Mouse (Mus musculus): ENCODE measurements around the gene Eva1b. TPM values are rescaled to one million over a fixed set of nuclear protein-coding genes. Genes with fewer than 3 reads are reported as not detected.

Gene Eva1b
- 1 to 10 TPM; 6.3 to 7.2 TPM for total RNA-seq (2021)

GRCm38 (mm10) chr4:126147533-126148160 lies at the start of gene Eva1b:
Eva1b (plus strand) TSS chr4:126147744.
- DNase-seq = peak; percentile 66
- intact Hi-C loops (cut with DNase I) = no loop called here

GRCm38 (mm10) chr4:126099365-126099764 lies 48.2 kb upstream of the Eva1b start:
- intact Hi-C loops (cut with DNase I) = no loop called here
- no peak for DNase-seq

GRCm38 (mm10) chr4:126100764-126101163 lies 46.8 kb upstream of the Eva1b start:
- no peak for DNase-seq
- intact Hi-C loops (cut with DNase I) = no loop called here

GRCm38 (mm10) chr4:126102061-126102841 lies 45.3 kb upstream of the Eva1b start:
- intact Hi-C loops (cut with DNase I) = no loop called here
- DNase-seq = peak; percentile 29

- DNase-seq = peak; percentile 93
- intact Hi-C loops (cut with DNase I) = no loop called here
Observed at GRCm38 (mm10) chr4:126103057-126103581, 44.4 kb upstream of the Eva1b start.

- intact Hi-C loops (cut with DNase I) = no loop called here
- DNase-seq = peak; percentile 98
Observed at GRCm38 (mm10) chr4:126103590-126104068, 43.9 kb upstream of the Eva1b start, which contains the start of gene Stk40. Stk40 (plus strand) TSS chr4:126103957.

GRCm38 (mm10) chr4:126104261-126105075 lies 43.1 kb upstream of the Eva1b start:
- intact Hi-C loops (cut with DNase I) = no loop called here
- DNase-seq = no peak

- intact Hi-C loops (cut with DNase I) = no loop called here
- no peak for DNase-seq
Observed at GRCm38 (mm10) chr4:126105131-126105783, 42.3 kb upstream of the Eva1b start.

- peak; percentile 34 for DNase-seq
- intact Hi-C loops (cut with DNase I) = no loop called here
Observed at GRCm38 (mm10) chr4:126108061-126108740, 39.3 kb upstream of the Eva1b start.

- intact Hi-C loops (cut with DNase I) = no loop called here
- no peak for DNase-seq
Observed at GRCm38 (mm10) chr4:126109613-126110373, 37.8 kb upstream of the Eva1b start.

- DNase-seq = peak; percentile 59
- intact Hi-C loops (cut with DNase I) = no loop called here
Observed at GRCm38 (mm10) chr4:126110374-126111152, 37.0 kb upstream of the Eva1b start.

- intact Hi-C loops (cut with DNase I) = no loop called here
- no peak for DNase-seq
Observed at GRCm38 (mm10) chr4:126111153-126111549, 36.4 kb upstream of the Eva1b start.

GRCm38 (mm10) chr4:126113243-126113642 lies 34.3 kb upstream of the Eva1b start:
- no peak for DNase-seq
- intact Hi-C loops (cut with DNase I) = loop anchor here (2.0 kb wide), 1 partner anchor 26 kb away; no protein-coding TSS in a partner anchor

GRCm38 (mm10) chr4:126113943-126114342 lies 33.6 kb upstream of the Eva1b start:
- intact Hi-C loops (cut with DNase I) = loop anchor here (2.0 kb wide), 1 partner anchor 27 kb away; no protein-coding TSS in a partner anchor
- DNase-seq = peak; percentile 67

GRCm38 (mm10) chr4:126115411-126115810 lies 32.1 kb upstream of the Eva1b start:
- DNase-seq = no peak
- intact Hi-C loops (cut with DNase I) = no loop called here

GRCm38 (mm10) chr4:126115871-126116521 lies 31.5 kb upstream of the Eva1b start:
- DNase-seq = no peak
- intact Hi-C loops (cut with DNase I) = no loop called here

- peak; percentile 63 for DNase-seq
- intact Hi-C loops (cut with DNase I) = no loop called here
Observed at GRCm38 (mm10) chr4:126117116-126117515, 30.4 kb upstream of the Eva1b start.

- intact Hi-C loops (cut with DNase I) = no loop called here
- DNase-seq = peak; percentile 66
Observed at GRCm38 (mm10) chr4:126118651-126119050, 28.9 kb upstream of the Eva1b start.
